Mouse (Mus musculus) MEL (cell line): ENCODE results near the gene Id2. TPM values are rescaled to one million over a fixed set of nuclear protein-coding genes. Genes with fewer than 3 reads are reported as not detected.

Experiments used
- DNase-seq: peaks from one replicate; pipeline ENCODE4 v3.0.0; 2011; ENCODE audit warnings: low read depth, low spot score
- H3K27ac ChIP-seq: 2 replicates; pipeline ENCODE4 v1.5.1; 2012; ENCODE audit warnings: low read depth, mild to moderate bottlenecking, control low read depth, low read length, moderate library complexity; ENCODE audit not compliant: control insufficient read depth
- H3K27me3 ChIP-seq, 2 experiments: fragments of 150-350 bp in 1 of 2; sonication (generic) in 1 of 2; 2 replicates each; pipeline ENCODE4 v1.6.1; 2012; ENCODE audit warnings: low read length in 2 of 2, mild to moderate bottlenecking in 2 of 2, improper control_type of control experiment in 1 of 2, moderate library complexity in 1 of 2; ENCODE audit not compliant: insufficient read depth in 2 of 2, control insufficient read depth in 1 of 2
- H3K36me3 ChIP-seq, 2 experiments: 2 replicates each; pipeline ENCODE4 v1.6.1; 2012 to 2014; ENCODE audit warnings: low read length in 2 of 2, improper control_type of control experiment in 1 of 2, inconsistent platforms in 1 of 2, mild to moderate bottlenecking in 1 of 2; ENCODE audit not compliant: insufficient read depth in 2 of 2, control insufficient read depth in 1 of 2
- H3K4me1 ChIP-seq, 2 experiments: fragments of 150-350 bp in 1 of 2; sonication (generic) in 1 of 2; 2 replicates each; pipeline ENCODE4 v1.6.1; 2012; ENCODE audit warnings: low read length in 2 of 2, improper control_type of control experiment in 1 of 2, mild to moderate bottlenecking in 1 of 2; ENCODE audit not compliant: insufficient read depth in 2 of 2, control insufficient read depth in 1 of 2
- H3K4me3 ChIP-seq, 2 experiments: fragments of 150-350 bp in 1 of 2; sonication (generic) in 1 of 2; 2 replicates each; pipeline ENCODE4 v1.5.1; 2012; ENCODE audit warnings: low read depth in 2 of 2, low read length in 2 of 2, mild to moderate bottlenecking in 2 of 2, moderate library complexity in 2 of 2, control low read depth in 1 of 2, improper control_type of control experiment in 1 of 2; ENCODE audit not compliant: control insufficient read depth in 1 of 2, insufficient read depth in 1 of 2
- H3K79me2 ChIP-seq: 2 replicates; pipeline ENCODE4 v1.6.1; 2012; ENCODE audit warnings: mild to moderate bottlenecking, low read length, moderate library complexity; ENCODE audit not compliant: control insufficient read depth, poor library complexity, insufficient read depth
- H3K9ac ChIP-seq: 2 replicates; pipeline ENCODE4 v1.6.1; 2012; ENCODE audit warnings: low read depth, mild to moderate bottlenecking, control low read depth, low read length, moderate library complexity; ENCODE audit not compliant: control insufficient read depth, poor library complexity, severe bottlenecking
- H3K9me3 ChIP-seq: fragments of 150-350 bp; sonication (generic); replicated peaks from 2 replicates; pipeline ENCODE4 v1.6.1; 2012; ENCODE audit warnings: mild to moderate bottlenecking, low read length, improper control_type of control experiment, moderate library complexity; ENCODE audit not compliant: insufficient read depth
- CHD1 ChIP-seq: IDR thresholded peaks from 2 replicates; pipeline ENCODE4 v1.6.1; 2012; ENCODE audit warnings: low read depth, mild to moderate bottlenecking, inconsistent platforms, low read length, improper control_type of control experiment
- EP300 ChIP-seq, 2 experiments: IDR thresholded peaks; 2 replicates each; pipeline ENCODE4 v1.6.1; 2011; ENCODE audit warnings: improper control_type of control experiment in 2 of 2, low read length in 2 of 2, low read depth in 1 of 2, mild to moderate bottlenecking in 1 of 2
- ETS1 ChIP-seq: IDR thresholded peaks from 2 replicates; pipeline ENCODE4 v1.6.1; 2012; ENCODE audit warnings: low read depth, mild to moderate bottlenecking, inconsistent platforms, low read length, improper control_type of control experiment, moderate library complexity
- GABPA ChIP-seq: IDR thresholded peaks from 2 replicates; pipeline ENCODE4 v1.6.1; 2012; ENCODE audit warnings: low read depth, mild to moderate bottlenecking, inconsistent platforms, low read length, improper control_type of control experiment, moderate library complexity
- JUND ChIP-seq: IDR thresholded peaks from 2 replicates; pipeline ENCODE4 v1.6.1; 2011; ENCODE audit warnings: low read depth, mild to moderate bottlenecking, improper control_type of control experiment, low read length
- MAFK ChIP-seq: IDR thresholded peaks from 2 replicates; pipeline ENCODE4 v1.6.1; 2011; ENCODE audit warnings: low read depth, mild to moderate bottlenecking, low read length, improper control_type of control experiment, borderline replicate concordance
- MYC ChIP-seq: IDR thresholded peaks from 2 replicates; pipeline ENCODE4 v1.6.1; 2011; ENCODE audit warnings: low read depth, mild to moderate bottlenecking, low read length, improper control_type of control experiment, moderate library complexity
- POLR2A ChIP-seq, 2 experiments: IDR thresholded peaks; 2 replicates each; pipeline ENCODE4 v1.6.1; 2011 to 2012; ENCODE audit warnings: low read length in 2 of 2, mild to moderate bottlenecking in 2 of 2, control low read depth in 1 of 2, improper control_type of control experiment in 1 of 2, low read depth in 1 of 2, moderate library complexity in 1 of 2; ENCODE audit not compliant: control insufficient read depth in 1 of 2, insufficient read depth in 1 of 2, poor library complexity in 1 of 2
- POLR2AphosphoS2 ChIP-seq: IDR thresholded peaks from 2 replicates; pipeline ENCODE4 v1.6.1; 2011; ENCODE audit warnings: low read length, improper control_type of control experiment
- RAD21 ChIP-seq: IDR thresholded peaks from 2 replicates; pipeline ENCODE4 v1.6.1; 2011; ENCODE audit warnings: mild to moderate bottlenecking, low read depth, low read length, improper control_type of control experiment
- SMC3 ChIP-seq: IDR thresholded peaks from 2 replicates; pipeline ENCODE4 v1.6.1; 2011; ENCODE audit warnings: low read depth, low read length, improper control_type of control experiment
- TAL1 ChIP-seq: IDR thresholded peaks from 2 replicates; pipeline ENCODE4 v1.6.1; 2012; ENCODE audit warnings: mild to moderate bottlenecking, inconsistent platforms, low read length, moderate library complexity, mixed read lengths
- USF1 ChIP-seq: IDR thresholded peaks from 2 replicates; pipeline ENCODE4 v1.6.1; 2014; ENCODE audit warnings: low read depth, mild to moderate bottlenecking, inconsistent platforms, low read length, improper control_type of control experiment, moderate library complexity
- ZC3H11A ChIP-seq: IDR thresholded peaks from 2 replicates; pipeline ENCODE4 v1.6.1; 2012; ENCODE audit warnings: low read depth, mild to moderate bottlenecking, inconsistent platforms, low read length, improper control_type of control experiment
- ZMIZ1 ChIP-seq: IDR thresholded peaks from 2 replicates; pipeline ENCODE4 v1.6.1; 2012; ENCODE audit warnings: low read depth, mild to moderate bottlenecking, inconsistent platforms, low read length, improper control_type of control experiment, moderate library complexity
- ZNF384 ChIP-seq: IDR thresholded peaks from 2 replicates; pipeline ENCODE4 v1.6.1; 2012; ENCODE audit warnings: low read depth, mild to moderate bottlenecking, inconsistent platforms, low read length, improper control_type of control experiment
- polyA plus RNA-seq, 2 experiments: library from polyadenylated mRNA; stranded (reverse) in 1 of 2; unstranded in 1 of 2; fragments of >175 nt in 1 of 2; fragments of >200 nt in 1 of 2; gene quantifications; 2 replicates each; pipeline versions ENCODE4 v1.2.1 to v1.2.4; 2012; ENCODE audit warnings: low replicate concordance in 2 of 2, low read depth in 1 of 2; ENCODE audit not compliant: insufficient read length in 2 of 2, insufficient read depth in 1 of 2, missing spikeins in 1 of 2
- total RNA-seq: library from RNA; depleted of rRNA; stranded (reverse); fragments of 300-350 nt; gene quantifications from 2 replicates; pipeline ENCODE4 v1.2.3, GENCODE M21; 2012

The Id2 gene
- total and polyA plus RNA-seq, 3 experiments, result 5.8 to 9.1 TPM; not detected in 1

- no peak for TF ChIP-seq ZMIZ1
- TF ChIP-seq MYC, result no peak
- Histone ChIP-seq H3K9ac (no peak overlapping the region), H3K79me2 (no peaks in the 10 kb centered on the region), H3K4me1 (no peaks in the 10 kb centered on the region), H3K36me3 (no peaks in the 10 kb centered on the region), H3K27me3 (no peaks in the 10 kb centered on the region), H3K9me3 (no peaks in the 10 kb centered on the region), H3K27ac (no peak overlapping the region), H3K4me3 (no peak overlapping the region)
- no peak for DNase-seq
These were observed 28.4 kb upstream of the Id2 start for GRCm38 (mm10) chr12:25125239-25125776.

DNA sequence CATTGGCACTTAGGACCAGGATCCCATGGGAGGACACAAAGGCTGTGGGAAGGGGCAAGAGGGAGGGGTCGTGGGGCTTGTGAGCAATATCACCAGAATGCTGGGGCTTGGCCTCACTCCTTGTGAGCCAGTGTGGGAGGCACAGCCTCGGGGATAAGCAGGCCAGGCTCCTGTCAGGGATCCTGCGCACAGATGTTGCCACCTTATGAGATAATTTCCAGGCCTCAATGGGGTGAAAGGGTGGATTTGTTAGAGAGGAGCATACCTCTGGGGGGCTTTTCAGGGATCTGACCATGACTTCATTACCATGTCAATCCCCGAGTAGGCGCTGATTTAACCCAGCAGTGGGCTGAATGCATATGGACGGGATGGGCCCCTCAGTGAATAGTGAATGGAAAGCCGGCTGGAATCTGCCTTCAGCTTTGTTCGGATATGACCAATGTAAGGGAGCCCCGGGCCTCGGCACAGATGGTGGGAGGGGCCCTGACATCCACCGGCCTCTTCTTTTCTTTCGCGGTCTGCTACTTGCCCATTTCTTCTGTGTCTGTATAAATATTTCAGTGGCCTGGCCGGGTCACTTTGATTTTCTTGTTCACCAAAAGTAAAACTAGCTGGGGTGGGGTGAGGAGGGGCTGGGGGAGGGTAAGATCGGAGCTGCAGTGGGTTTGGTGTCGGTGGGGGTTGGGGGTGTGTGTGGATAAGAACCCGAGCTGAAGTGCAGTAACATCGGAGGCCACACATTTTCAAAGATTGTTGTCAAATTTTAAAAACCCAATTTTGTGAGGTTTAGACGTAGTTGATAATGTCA, 27.7 kb upstream of the Id2 start:
- no peak for DNase-seq
- H3K36me3 ChIP-seq, result no peaks in the 10 kb centered on the region
- H3K79me2 ChIP-seq, result no peaks in the 10 kb centered on the region
- H3K4me1 ChIP-seq, result no peaks in the 10 kb centered on the region
- TF ChIP-seq ZC3H11A, result no peak
- no peak for TF ChIP-seq SMC3
- no peak for TF ChIP-seq ETS1
- TF ChIP-seq MYC, result no peak
- no peak for TF ChIP-seq POLR2A (IDR thresholded peaks at IDR 0.05; ENCODE audit: control insufficient read depth in 1 of 2, insufficient read depth in 1 of 2, low read depth in 1 of 2, low read length in 2 of 2, poor library complexity in 1 of 2)
- no peak for TF ChIP-seq RAD21
- no peak for TF ChIP-seq POLR2AphosphoS2
- no peak for TF ChIP-seq JUND
- no peak for TF ChIP-seq GABPA
- TF ChIP-seq ZNF384, result no peak
- TF ChIP-seq EP300 (IDR thresholded peaks at IDR 0.05; ENCODE audit: low read depth in 1 of 2, low read length in 2 of 2), result no peak
- no peak for TF ChIP-seq TAL1
- TF ChIP-seq USF1, result no peak
- TF ChIP-seq CHD1, result no peak
- no peak for TF ChIP-seq MAFK
- H3K4me3 ChIP-seq, result no peak overlapping the region
- H3K27ac ChIP-seq, result no peak overlapping the region
- H3K9me3 ChIP-seq, result no peaks in the 10 kb centered on the region
- no peak overlapping the region for H3K9ac ChIP-seq
- no peaks in the 10 kb centered on the region for H3K27me3 ChIP-seq
